Mouse (Mus musculus): ENCODE measurements around the gene Gm49383.

DNA sequence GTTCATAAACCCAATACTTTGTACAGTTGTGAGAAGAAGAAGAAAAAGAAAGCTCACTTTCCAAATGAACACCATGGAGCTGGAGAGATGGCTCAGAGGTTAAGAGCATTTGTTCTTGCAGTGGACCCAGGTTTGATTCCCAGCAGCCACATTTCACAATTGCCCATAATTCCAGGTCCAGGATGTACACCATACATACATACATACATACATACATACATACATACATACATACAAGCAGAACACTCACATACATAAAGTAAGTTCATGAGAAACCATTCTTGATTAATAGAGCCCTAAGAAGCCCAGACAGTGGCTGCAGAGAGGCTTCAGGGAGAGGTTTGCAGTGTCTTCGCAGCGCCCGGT, 44.5 kb upstream of the Gm49383 start:
- TF ChIP-seq CTCF (IDR thresholded peaks at IDR 0.05; ENCODE audit: control insufficient read depth, insufficient read depth, insufficient replicate concordance, low read depth, low read length) (no peak), POLR2A (IDR thresholded peaks at IDR 0.05; ENCODE audit: control insufficient read depth, low read depth, low read length) (no peak)

All from testis, adult 2 months (tissue).